Mouse (Mus musculus): ENCODE measurements around the gene Cx3cl1. TPM values are rescaled to one million over a fixed set of nuclear protein-coding genes. Genes with fewer than 3 reads are reported as not detected.
A peak's percentile ranks its signal among the peaks of the same experiment; 100 is the strongest.

Cx3cl1 gene
- polyA plus RNA-seq, 1 experiment from 2014 or later: 14.3 TPM

- DNase-seq (ENCODE audit: low spot score): no peak
Observed at GRCm38 (mm10) chr8:94746832-94747231, 25.0 kb upstream of the Cx3cl1 start.

GRCm38 (mm10) chr8:94748363-94748762, 23.4 kb upstream of the Cx3cl1 start:
- WGBS: 70% methylated on average over 4 of the region's 4 CpGs
- Histone ChIP-seq H3K36me3 (no peaks in the 10 kb centered on the region), H3K27ac (replicated peaks) (no peak overlapping the region), H3K4me1 (peaks cover 6% of the 10 kb centered on the region), H3K4me3 (no peak overlapping the region), H3K9me3 (replicated peaks) (no peaks in the 10 kb centered on the region), H3K27me3 (ENCODE audit: low read depth, poor library complexity, severe bottlenecking) (no peaks in the 10 kb centered on the region)
- no peak for DNase-seq (ENCODE audit: low spot score)

More at GRCm38 (mm10) chr8:94746832-94747231, 25.0 kb upstream of the Cx3cl1 start:
- H3K9me3 ChIP-seq (replicated peaks): no peaks in the 10 kb centered on the region
- H3K4me3 ChIP-seq: no peak overlapping the region
- no peaks in the 10 kb centered on the region for H3K36me3 ChIP-seq
- no peaks in the 10 kb centered on the region for H3K4me1 ChIP-seq
- 88% methylated on average over 8 of the region's 8 CpGs for WGBS
- H3K27me3 ChIP-seq (ENCODE audit: low read depth, poor library complexity, severe bottlenecking): no peaks in the 10 kb centered on the region
- no peak overlapping the region for H3K27ac ChIP-seq (replicated peaks)

- Histone ChIP-seq H3K9me3 (replicated peaks) (no peaks in the 10 kb centered on the region), H3K27ac (replicated peaks) (0 out of 2 replicates have a peak overlapping the region, but pooled peaks have one; percentile 38), H3K4me3 (no peak overlapping the region), H3K27me3 (ENCODE audit: low read depth, poor library complexity, severe bottlenecking) (no peaks in the 10 kb centered on the region), H3K36me3 (no peaks in the 10 kb centered on the region), H3K4me1 (peaks cover 18% of the 10 kb centered on the region)
- DNase-seq (ENCODE audit: low spot score): no peak
- WGBS: 85% methylated on average over 3 of the region's 3 CpGs
Observed at GRCm38 (mm10) chr8:94749942-94750341, 21.9 kb upstream of the Cx3cl1 start.

- 86% methylated on average over 10 of the region's 10 CpGs for WGBS
- Histone ChIP-seq H3K36me3 (no peaks in the 10 kb centered on the region), H3K4me1 (peaks cover 21% of the 10 kb centered on the region), H3K27me3 (ENCODE audit: low read depth, poor library complexity, severe bottlenecking) (no peaks in the 10 kb centered on the region), H3K9me3 (replicated peaks) (no peaks in the 10 kb centered on the region), H3K27ac (replicated peaks) (no peak overlapping the region), H3K4me3 (no peak overlapping the region)
- DNase-seq (ENCODE audit: low spot score): no peak
Observed at GRCm38 (mm10) chr8:94751023-94751849, 20.6 kb upstream of the Cx3cl1 start.

GRCm38 (mm10) chr8:94754006-94754405, 17.8 kb upstream of the Cx3cl1 start:
- DNase-seq (ENCODE audit: low spot score): no peak
- H3K9me3 ChIP-seq (replicated peaks): no peaks in the 10 kb centered on the region

GRCm38 (mm10) chr8:94754486-94754885, 17.3 kb upstream of the Cx3cl1 start:
- Histone ChIP-seq H3K36me3 (no peaks in the 10 kb centered on the region), H3K27ac (replicated peaks) (peak overlapping the region; percentile 65), H3K9me3 (replicated peaks) (no peaks in the 10 kb centered on the region), H3K4me1 (peaks cover 21% of the 10 kb centered on the region), H3K27me3 (ENCODE audit: low read depth, poor library complexity, severe bottlenecking) (no peaks in the 10 kb centered on the region), H3K4me3 (no peak overlapping the region)
- no peak for DNase-seq (ENCODE audit: low spot score)
- 43% methylated on average over 2 of the region's 2 CpGs for WGBS

More at GRCm38 (mm10) chr8:94754006-94754405, 17.8 kb upstream of the Cx3cl1 start:
- no peak overlapping the region for H3K4me3 ChIP-seq
- H3K36me3 ChIP-seq: no peaks in the 10 kb centered on the region
- H3K27ac ChIP-seq (replicated peaks): peak overlapping the region; percentile 65; the same call in 1 of the 2 replicates
- no peaks in the 10 kb centered on the region for H3K27me3 ChIP-seq (ENCODE audit: low read depth, poor library complexity, severe bottlenecking)
- WGBS: 88% methylated on average over 2 of the region's 2 CpGs
- peaks cover 21% of the 10 kb centered on the region for H3K4me1 ChIP-seq

- no peak overlapping the region for H3K27ac ChIP-seq (replicated peaks)
- H3K9me3 ChIP-seq (replicated peaks): no peaks in the 10 kb centered on the region
- WGBS: 79% methylated on average over 9 of the region's 9 CpGs
- H3K4me1 ChIP-seq: peaks cover 14% of the 10 kb centered on the region
- no peaks in the 10 kb centered on the region for H3K36me3 ChIP-seq
- H3K27me3 ChIP-seq (ENCODE audit: low read depth, poor library complexity, severe bottlenecking): peaks cover 35% of the 10 kb centered on the region
- H3K4me3 ChIP-seq: no peak overlapping the region
- DNase-seq (ENCODE audit: low spot score): no peak
Observed at GRCm38 (mm10) chr8:94767035-94767434, 4.8 kb upstream of the Cx3cl1 start.

- Histone ChIP-seq H3K9me3 (replicated peaks) (no peaks in the 10 kb centered on the region), H3K27me3 (ENCODE audit: low read depth, poor library complexity, severe bottlenecking) (peaks cover 62% of the 10 kb centered on the region), H3K4me3 (no peak overlapping the region), H3K27ac (replicated peaks) (peak overlapping the region; percentile 88; the same call in 1 of the 2 replicates), H3K4me1 (peaks cover 36% of the 10 kb centered on the region), H3K36me3 (no peaks in the 10 kb centered on the region)
- WGBS: 73% methylated on average over 6 of the region's 6 CpGs
- no peak for DNase-seq (ENCODE audit: low spot score)
Observed at GRCm38 (mm10) chr8:94770945-94771344, 864 bp upstream of the Cx3cl1 start.

GRCm38 (mm10) chr8:94773048-94773447, 1.2 kb downstream of the Cx3cl1 start:
- H3K4me1 ChIP-seq: peaks cover 37% of the 10 kb centered on the region
- WGBS: 44% methylated on average over 6 of the region's 6 CpGs

GRCm38 (mm10) chr8:94773700-94774171, 1.9 kb downstream of the Cx3cl1 start:
- peak overlapping the region; percentile 74 for H3K4me3 ChIP-seq
- peaks cover 44% of the 10 kb centered on the region for H3K4me1 ChIP-seq
- H3K27ac ChIP-seq (replicated peaks): no peak overlapping the region
- peaks cover 60% of the 10 kb centered on the region for H3K27me3 ChIP-seq (ENCODE audit: low read depth, poor library complexity, severe bottlenecking)
- no peaks in the 10 kb centered on the region for H3K9me3 ChIP-seq (replicated peaks)
- no peaks in the 10 kb centered on the region for H3K36me3 ChIP-seq
- no peak for DNase-seq (ENCODE audit: low spot score)
- WGBS: 12% methylated on average over 12 of the region's 12 CpGs

More at GRCm38 (mm10) chr8:94773048-94773447, 1.2 kb downstream of the Cx3cl1 start:
- peaks cover 62% of the 10 kb centered on the region for H3K27me3 ChIP-seq (ENCODE audit: low read depth, poor library complexity, severe bottlenecking)
- H3K9me3 ChIP-seq (replicated peaks): no peaks in the 10 kb centered on the region
- no peak overlapping the region for H3K27ac ChIP-seq (replicated peaks)
- peak overlapping the region; percentile 74 for H3K4me3 ChIP-seq
- no peak for DNase-seq (ENCODE audit: low spot score)
- no peaks in the 10 kb centered on the region for H3K36me3 ChIP-seq

- Histone ChIP-seq H3K27ac (replicated peaks) (no peak overlapping the region), H3K4me1 (peaks cover 51% of the 10 kb centered on the region), H3K36me3 (peaks cover 3% of the 10 kb centered on the region; the same call in 1 of the 2 replicates), H3K4me3 (no peak overlapping the region), H3K9me3 (replicated peaks) (no peaks in the 10 kb centered on the region), H3K27me3 (ENCODE audit: low read depth, poor library complexity, severe bottlenecking) (peaks cover 51% of the 10 kb centered on the region)
- 78% methylated on average over 1 of the region's 1 CpGs for WGBS
- no peak for DNase-seq (ENCODE audit: low spot score)
Observed at GRCm38 (mm10) chr8:94774601-94775000, 2.8 kb downstream of the Cx3cl1 start.

GRCm38 (mm10) chr8:94776346-94776745, 4.5 kb downstream of the Cx3cl1 start:
- H3K9me3 ChIP-seq (replicated peaks): no peaks in the 10 kb centered on the region
- H3K36me3 ChIP-seq: peaks cover 13% of the 10 kb centered on the region; the same call in 1 of the 2 replicates
- H3K27me3 ChIP-seq (ENCODE audit: low read depth, poor library complexity, severe bottlenecking): peaks cover 44% of the 10 kb centered on the region
- peaks cover 56% of the 10 kb centered on the region for H3K4me1 ChIP-seq
- WGBS: 89% methylated on average over 2 of the region's 2 CpGs
- DNase-seq (ENCODE audit: low spot score): no peak
- H3K27ac ChIP-seq (replicated peaks): no peak overlapping the region
- no peak overlapping the region for H3K4me3 ChIP-seq

- Histone ChIP-seq H3K4me1 (peaks cover 51% of the 10 kb centered on the region), H3K27me3 (ENCODE audit: low read depth, poor library complexity, severe bottlenecking) (peaks cover 31% of the 10 kb centered on the region), H3K9me3 (replicated peaks) (no peaks in the 10 kb centered on the region), H3K4me3 (no peak overlapping the region), H3K27ac (replicated peaks) (peak overlapping the region; percentile 34), H3K36me3 (peaks cover 13% of the 10 kb centered on the region; the same call in 1 of the 2 replicates)
- WGBS: 82% methylated on average over 10 of the region's 10 CpGs
- no peak for DNase-seq (ENCODE audit: low spot score)
Observed at GRCm38 (mm10) chr8:94778036-94778435, 6.2 kb downstream of the Cx3cl1 start.
